Mouse (Mus musculus) inflammation-experienced regulatory T-cells (primary cell): ENCODE measurements around the gene Mrpl35. TPM values are rescaled to one million over a fixed set of nuclear protein-coding genes. Genes with fewer than 3 reads are reported as not detected.

Experiments used
- polyA plus RNA-seq, 2 experiments: library from polyadenylated mRNA; unstranded; fragments of 100-300 nt; shearing (Covaris generic); gene quantifications; one replicate each; pipeline ENCODE4 v1.2.1; 2017

The Mrpl35 gene
- polyA plus RNA-seq: 10 to 100 TPM; 39.9 to 44.5 TPM

GRCm38 (mm10) chr6:71826869-71827268, at the start of gene Mrpl35:
Mrpl35 (minus strand) TSS chr6:71826969.

GRCm38 (mm10) chr6:71830690-71831580, 4.2 kb upstream of the Mrpl35 start, which contains the start of gene Immt:
Immt (plus strand) TSS chr6:71831331.

Other genes with a start within 250 kb of the Mrpl35 start
- 10 to 100 TPM; 65.1 to 68.0 TPM for gene Kdm3a, start 194.0 kb downstream of the Mrpl35 start, polyA plus RNA-seq
- gene Reep1, start 119.4 kb downstream of the Mrpl35 start, polyA plus RNA-seq: under 1 TPM in 1 of 2 experiments, not detected in 1; 0.54 TPM
- gene Immt, start 4.4 kb upstream of the Mrpl35 start, polyA plus RNA-seq: 100 to 1,000 TPM in 1 of 2 experiments, 10 to 100 TPM in 1; 98.6 to 124 TPM
- 10 to 100 TPM; 62.9 to 63.9 TPM for gene Ptcd3, start 81.8 kb upstream of the Mrpl35 start, polyA plus RNA-seq
- 10 to 100 TPM; 24.8 to 41.0 TPM for gene Polr1a, start 82.1 kb upstream of the Mrpl35 start, polyA plus RNA-seq